Mouse (Mus musculus) cortical plate, adult 2 months (tissue): ENCODE measurements around the gene Phospho1.

ENCODE experiments used
- CTCF ChIP-seq: fragments of 200-500 bp; IDR thresholded peaks from 2 replicates; pipeline ENCODE4 v1.5.1; 2011; ENCODE audit warnings: mild to moderate bottlenecking, control low read depth, low read length; ENCODE audit not compliant: insufficient read depth; ENCODE audit errors: extremely low read depth
- POLR2A ChIP-seq: fragments of 200-500 bp; IDR thresholded peaks from 2 replicates; pipeline ENCODE4 v1.6.1; 2011; ENCODE audit warnings: mild to moderate bottlenecking, low read length, control low read depth; ENCODE audit not compliant: insufficient read depth; ENCODE audit errors: extremely low read depth

- TF ChIP-seq CTCF (no peak), POLR2A (no peak)
Observed at GRCm38 (mm10) chr11:95850898-95851297, 26.6 kb downstream of the Phospho1 start.
